Mouse (Mus musculus) ovary, adult 10 weeks (tissue): ENCODE data around the gene Aldh3a1. TPM values are rescaled to one million over a fixed set of nuclear protein-coding genes. Genes with fewer than 3 reads are reported as not detected.

Experiments
- polyA plus RNA-seq: library from polyadenylated mRNA; stranded (reverse); fragments of 350-450 nt; fragmentation: Illumina TruSeq; extraction: RNeasy Lipid Tissue Mini Kit (QIAGEN cat#74804); gene quantifications from one replicate; pipeline ENCODE4 v1.2.3, GENCODE M21; 2014

Gene Aldh3a1
- 0.26 TPM for polyA plus RNA-seq

DNA sequence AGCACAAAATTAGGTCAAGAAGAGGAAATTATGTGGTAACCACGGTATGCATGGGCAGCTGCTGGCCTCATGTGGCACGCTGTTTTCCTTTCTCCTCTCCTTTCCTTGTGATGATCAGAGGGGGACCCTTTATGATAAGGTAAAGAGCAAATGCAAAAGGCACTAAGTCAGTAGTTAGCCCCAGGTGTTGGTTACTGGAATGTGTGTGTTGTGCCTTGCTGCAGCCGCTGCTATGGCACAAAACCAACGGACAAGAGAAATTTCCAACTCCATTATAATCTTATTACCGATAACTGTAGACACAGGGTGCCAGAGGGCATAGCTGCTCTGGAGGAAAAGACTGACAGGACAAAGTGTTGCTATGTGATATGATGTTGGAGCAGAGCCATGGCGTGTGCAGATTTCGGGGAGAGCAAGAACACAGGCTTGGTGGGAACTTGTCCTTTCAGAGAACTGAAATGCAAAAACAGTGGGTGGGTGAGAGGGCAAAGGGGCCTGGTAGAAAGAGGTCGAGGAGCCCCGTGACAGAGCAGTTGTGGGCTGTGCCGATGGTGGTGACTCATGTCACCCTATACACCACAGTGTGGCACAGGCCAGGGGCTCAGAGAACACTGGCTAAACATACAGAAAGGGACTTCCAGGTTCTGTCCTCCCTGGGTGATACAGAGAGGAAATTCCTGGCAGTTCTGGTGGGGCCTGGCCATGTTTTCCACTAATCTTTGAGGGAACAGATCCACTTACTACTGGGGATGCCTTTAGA, at the start of gene Aldh3a1:
Gene Aldh3a1, plus strand, starts transcription at position 51 of the 760 bp plus-strand sequence.

DNA sequence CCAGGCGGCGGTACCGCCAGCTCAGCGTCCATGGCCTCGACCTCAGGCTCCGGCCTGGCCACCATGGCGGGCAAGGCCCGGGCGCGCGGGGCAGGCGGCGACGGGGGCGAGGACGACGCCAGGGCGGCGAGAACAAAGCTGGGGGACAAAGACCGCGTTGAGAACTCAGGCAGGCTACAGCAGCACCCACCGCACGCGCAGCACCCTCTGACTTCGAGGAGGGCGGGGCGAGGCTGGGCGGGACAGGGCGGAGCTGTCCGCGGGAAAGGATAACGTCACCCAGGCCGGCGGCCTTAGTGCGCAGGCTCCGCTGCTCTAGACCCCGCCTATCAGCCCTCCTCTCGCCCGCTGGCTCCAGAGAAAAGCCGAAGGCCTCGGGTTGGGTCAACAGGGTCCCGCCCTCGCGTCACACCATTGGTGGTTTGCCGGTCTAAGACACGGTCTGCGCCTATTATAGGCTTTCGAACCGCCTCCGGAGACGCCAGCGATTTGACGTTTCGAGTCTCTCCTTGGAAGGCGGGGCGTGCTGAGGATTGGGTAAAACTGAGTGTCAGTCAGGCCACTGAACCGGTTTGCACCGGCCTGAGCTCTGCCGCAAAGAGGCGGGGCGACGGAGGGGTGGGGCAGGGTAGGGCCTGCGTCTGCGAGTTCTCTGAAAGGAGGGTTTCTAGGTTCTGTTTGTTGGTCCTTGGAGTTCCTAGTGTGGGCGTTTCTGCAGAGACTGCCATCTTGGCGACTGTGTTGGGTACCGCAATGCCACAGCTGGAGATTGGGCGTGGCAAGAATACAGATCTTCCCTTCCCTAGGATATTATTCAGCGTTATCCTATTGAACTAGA, 32.3 kb upstream of the Aldh3a1 start, which contains the start of gene Usp22:
Gene Usp22, minus strand, starts transcription at position 235 of the 838 bp plus-strand sequence.

DNA sequence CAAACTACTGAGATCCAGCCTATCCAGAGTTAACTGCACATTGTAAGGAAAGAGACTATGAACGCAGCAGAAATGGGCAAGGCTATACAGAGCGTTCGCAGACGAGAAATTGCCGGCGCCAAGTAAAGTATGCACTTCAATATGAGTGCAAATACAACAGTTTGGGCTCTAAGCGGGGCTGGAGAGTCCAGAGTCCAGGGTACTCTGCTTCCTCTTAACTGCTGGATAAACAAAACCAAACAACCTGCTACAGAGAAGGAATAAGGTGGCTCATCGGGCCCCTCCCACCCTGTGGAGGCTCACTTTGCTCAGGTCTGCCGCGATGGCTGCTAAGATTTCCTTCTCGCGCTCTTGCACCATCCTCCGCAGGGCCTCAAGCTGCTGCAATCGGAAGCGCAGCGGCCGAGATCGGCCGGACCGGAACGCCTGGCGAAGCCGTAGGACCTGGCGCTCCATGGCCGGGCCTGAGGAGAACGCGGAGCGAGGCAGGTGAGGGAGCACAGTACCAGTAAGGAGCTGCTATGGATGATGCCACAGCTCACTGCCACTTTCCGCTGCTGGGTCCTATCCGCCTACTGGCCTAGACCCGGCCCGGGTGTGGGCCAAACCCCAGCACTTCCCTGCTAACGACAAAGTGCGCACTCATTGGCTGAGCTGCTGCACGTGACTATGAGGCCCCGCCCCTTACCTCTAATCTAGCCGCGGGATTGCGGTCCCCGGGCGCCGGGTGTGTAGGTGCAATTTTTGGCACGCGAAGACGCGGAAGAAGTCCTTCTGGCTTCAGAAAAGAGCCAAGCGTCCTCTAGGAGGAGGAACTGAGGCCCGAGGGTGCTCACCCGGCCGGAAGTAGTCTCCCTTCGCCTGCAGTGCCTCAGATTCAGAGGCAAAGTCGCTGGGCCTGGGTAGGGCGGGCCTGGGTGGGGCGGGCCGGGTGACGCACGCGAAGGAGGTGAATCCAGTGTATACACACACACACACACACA, 59.5 kb downstream of the Aldh3a1 start, which contains the start of gene Aldh3a2:
Gene Aldh3a2, minus strand, starts transcription at position 914 of the 983 bp plus-strand sequence.

Other genes with a start within 250 kb of the Aldh3a1 start
- gene Kcnj12, start 185.0 kb upstream of the Aldh3a1 start, polyA plus RNA-seq: not detected
- 2.0 TPM for gene Tnfrsf13b, start 80.8 kb upstream of the Aldh3a1 start, polyA plus RNA-seq
- gene Usp22, start 32.5 kb upstream of the Aldh3a1 start, polyA plus RNA-seq: 45.9 TPM
- 76.1 TPM for gene Aldh3a2, start 59.9 kb downstream of the Aldh3a1 start, polyA plus RNA-seq
- gene Slc47a2, start 135.3 kb downstream of the Aldh3a1 start, polyA plus RNA-seq: 0.17 TPM
- 4.0 TPM for gene Slc47a1, start 170.8 kb downstream of the Aldh3a1 start, polyA plus RNA-seq
- not detected for gene Rnf112, start 246.6 kb downstream of the Aldh3a1 start, polyA plus RNA-seq